Mouse (Mus musculus) heart, adult 2 months (tissue): ENCODE results near the gene Ascc1.

Source experiments
- CTCF ChIP-seq: fragments of 200-600 bp; IDR thresholded peaks from 2 replicates; pipeline ENCODE4 v1.8.1; 2022; ENCODE audit warnings: antibody characterized with exemption, mild to moderate bottlenecking, moderate library complexity
- POLR2A ChIP-seq: fragments of 200-500 bp; IDR thresholded peaks from 2 replicates; pipeline ENCODE4 v1.6.1; 2011; ENCODE audit warnings: mild to moderate bottlenecking, low read depth, low read length, control low read depth; ENCODE audit not compliant: insufficient read depth

DNA sequence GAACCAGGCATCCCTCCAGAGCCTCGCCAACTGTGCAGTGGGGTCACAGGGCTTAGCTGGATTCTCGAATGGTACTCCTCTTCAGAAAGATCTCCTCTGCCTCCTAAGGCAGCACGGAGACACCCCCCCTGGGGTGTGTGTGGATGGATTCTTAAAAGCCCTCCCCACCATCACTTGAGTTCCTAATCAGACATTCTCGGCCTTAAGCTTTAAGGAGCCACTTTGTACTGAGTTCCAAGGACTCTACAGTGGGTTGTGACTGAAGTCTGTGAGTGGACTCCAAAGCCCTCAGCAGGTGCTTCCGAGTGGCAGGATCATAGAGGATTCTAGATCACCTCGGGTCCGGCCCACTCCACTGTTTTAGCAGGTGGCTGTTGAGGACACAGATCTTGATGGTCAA, 115.9 kb downstream of the Ascc1 start:
- TF ChIP-seq CTCF (no peak), POLR2A (no peak)
